Mouse (Mus musculus): ENCODE data around the gene Rab3a.

The Rab3a gene

DNA sequence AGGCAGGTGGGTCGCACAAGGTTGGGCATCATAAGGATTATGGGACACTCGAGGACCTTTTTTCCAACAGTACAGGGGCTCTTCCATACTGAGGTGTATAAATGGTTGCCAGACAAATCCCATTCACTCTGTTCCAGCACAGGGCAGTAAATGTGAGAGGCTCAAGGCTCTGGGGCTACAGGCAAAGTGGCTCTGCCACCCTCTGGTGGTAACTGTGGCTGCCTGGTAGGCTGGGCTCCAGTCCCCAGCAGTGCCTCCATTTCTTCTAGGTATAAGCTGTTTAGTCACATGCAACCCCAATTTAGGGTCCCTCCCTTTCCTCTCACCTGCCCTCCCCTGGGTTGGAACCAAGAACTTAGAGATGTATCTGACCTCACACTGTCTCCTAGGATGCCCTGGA, 40.9 kb downstream of the Rab3a start:
- in situ Hi-C loops (cut with MboI, MseI): no loop called here

DNA sequence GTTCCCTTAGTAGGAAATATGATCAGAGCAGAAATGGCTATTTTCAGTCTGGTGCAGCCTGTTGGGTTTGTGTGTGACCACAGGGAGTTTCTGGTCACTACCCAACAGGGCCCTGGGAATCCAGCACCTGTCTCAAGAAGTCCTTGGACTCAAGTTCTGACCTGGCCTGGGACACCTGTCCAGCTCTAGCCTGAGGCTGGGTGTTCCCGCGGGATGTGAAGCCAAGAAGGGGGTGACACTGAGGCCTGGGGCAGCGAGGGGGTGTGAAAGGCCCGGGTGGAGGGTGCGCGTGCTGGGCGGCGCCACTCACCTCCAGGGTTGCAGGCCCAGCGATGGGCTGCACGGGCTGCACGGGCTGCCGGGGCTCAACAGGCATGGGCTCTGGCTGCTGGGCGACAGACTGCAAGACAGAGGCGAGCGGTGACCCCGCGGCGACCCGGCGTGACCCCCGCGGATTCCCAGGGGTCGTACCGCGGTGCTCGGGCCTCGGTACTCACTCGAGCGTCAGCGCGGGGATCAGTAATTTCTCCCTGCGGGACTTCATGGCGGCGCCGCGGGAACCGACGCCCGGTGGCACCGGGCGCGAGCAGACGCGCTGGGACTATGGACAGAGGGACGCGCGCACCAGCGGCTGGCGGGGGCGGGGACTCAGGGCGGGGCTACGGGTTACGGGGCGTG, 42.1 kb downstream of the Rab3a start:
- in situ Hi-C loops (cut with MboI, MseI): no loop called here

DNA sequence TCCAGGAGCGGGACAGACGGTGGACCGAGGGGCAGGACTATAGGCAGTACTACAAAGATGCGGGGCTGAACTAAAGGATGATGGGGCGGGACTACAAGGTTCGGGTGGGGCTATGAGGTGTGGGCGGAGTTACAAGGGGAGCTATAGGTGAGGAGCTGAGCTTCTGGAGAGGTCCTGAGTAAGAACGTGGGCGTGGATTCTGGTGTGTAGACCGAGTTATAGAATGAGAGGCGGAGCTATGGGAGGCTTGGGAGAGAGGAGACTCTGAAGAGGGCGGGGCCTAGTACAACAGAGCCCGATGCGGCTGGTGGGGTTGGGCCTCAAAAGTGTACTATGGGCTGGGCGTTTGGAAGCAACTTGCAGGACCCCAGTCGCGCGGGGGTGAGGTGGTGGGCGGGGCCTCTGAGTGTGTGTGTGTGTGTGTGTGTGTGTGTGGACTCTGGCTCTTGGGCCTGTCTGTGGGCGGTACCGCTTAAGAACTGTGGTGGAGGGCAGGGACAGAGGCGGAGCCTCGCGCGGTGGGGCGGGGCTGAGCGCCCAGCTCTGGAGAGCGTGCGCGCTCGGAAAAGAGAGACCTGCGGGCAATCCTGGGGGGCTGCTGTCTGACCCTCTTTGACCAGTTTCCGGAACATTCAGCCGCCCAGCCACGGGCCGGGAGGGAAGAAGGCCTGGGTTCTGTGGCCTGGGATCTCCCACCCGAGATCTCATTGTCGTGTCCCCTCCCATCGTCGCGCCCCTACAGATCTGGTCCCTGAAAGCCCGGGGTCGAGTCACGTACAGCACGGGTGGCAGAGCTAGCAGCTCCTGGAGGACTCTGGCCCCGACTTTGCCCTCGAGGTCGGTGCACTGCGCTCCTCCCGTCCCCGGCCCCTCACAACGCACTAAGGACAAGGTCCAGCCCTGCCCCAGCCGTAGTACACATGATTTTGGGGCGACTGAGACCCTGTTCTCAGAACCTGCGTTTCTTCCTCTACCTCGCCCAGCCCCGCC, 42.9 kb downstream of the Rab3a start:
- in situ Hi-C loops (cut with MboI, MseI): no loop called here

DNA sequence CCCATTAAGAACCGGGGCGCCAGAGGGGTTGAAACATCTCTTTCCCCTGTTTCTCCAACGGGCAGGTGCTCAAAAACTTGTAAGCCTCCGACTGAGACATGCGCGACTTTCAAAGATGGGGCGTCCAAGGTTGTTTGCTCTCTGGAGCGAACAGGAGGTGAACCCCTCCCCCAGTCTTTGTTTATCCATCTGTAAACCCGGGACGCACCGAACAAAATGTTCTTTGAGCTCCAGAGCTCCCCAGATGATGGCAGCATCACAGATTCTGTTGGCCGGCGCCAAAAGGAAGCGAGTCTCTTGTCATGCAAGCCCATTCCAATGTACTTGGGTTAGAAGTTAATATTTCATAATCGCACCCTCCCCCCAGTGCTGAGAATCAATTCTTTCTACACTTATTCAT, 43.8 kb downstream of the Rab3a start:
- in situ Hi-C loops (cut with MboI, MseI): no loop called here

DNA sequence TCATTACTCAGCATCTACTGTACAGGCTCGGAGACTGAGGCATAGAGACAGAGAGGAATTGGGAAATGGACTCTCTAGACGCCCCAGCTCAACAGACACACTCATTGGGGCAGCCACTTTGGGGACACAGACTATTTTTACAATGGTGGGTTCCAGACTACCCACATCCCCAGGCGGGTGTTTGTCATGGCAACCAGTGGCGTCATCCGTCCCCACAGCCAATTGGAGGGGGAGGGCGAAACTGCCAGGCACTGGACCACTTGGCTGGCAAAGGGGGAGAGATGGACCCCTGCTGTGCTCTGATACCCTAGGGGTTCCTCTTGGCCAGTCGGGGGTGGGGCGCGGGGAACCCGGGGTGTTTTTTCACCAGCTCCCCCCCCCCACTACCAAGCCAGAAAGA, 46.2 kb downstream of the Rab3a start:
- in situ Hi-C loops (cut with MboI, MseI): no loop called here

DNA sequence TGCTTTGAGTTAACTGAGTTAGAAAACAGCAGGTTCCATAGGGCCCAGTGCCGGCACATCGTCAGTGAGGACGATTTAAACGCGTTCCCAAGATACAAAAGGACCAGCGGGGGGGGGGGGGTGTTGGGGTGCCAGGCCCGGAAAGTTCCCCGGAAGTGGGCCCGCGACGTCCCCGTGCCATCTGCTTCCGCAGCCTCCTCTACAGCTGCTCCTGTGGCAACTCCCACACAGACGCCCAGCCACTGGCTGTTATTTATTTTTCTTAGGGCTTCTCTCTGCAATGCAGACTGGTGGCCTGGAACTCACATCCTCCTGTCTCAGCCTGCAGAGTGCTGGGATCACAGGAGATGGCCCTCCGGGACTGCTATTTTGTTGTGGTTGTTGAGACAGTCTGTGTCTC, 46.7 kb downstream of the Rab3a start:
- in situ Hi-C loops (cut with MboI, MseI): no loop called here

DNA sequence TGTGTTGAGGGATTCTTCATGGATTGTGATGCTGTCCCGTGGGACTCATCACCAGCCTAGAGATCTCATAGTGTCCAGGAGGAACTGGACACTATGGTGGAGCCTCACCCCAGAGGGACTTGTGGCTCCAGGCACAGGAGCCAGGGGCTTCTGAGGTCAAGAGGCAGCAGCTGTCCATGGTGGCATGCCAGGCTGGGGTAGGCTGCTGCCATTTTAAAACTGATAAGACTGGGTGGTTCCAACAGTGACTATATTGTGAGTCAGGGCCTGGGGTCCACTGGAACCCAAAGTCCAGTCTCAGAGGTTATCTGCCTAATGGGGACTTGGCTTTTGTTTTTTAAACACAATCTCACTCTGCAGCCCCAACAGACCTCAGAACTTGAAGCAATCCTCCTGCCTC, 47.4 kb downstream of the Rab3a start:
- in situ Hi-C loops (cut with MboI, MseI): no loop called here

DNA sequence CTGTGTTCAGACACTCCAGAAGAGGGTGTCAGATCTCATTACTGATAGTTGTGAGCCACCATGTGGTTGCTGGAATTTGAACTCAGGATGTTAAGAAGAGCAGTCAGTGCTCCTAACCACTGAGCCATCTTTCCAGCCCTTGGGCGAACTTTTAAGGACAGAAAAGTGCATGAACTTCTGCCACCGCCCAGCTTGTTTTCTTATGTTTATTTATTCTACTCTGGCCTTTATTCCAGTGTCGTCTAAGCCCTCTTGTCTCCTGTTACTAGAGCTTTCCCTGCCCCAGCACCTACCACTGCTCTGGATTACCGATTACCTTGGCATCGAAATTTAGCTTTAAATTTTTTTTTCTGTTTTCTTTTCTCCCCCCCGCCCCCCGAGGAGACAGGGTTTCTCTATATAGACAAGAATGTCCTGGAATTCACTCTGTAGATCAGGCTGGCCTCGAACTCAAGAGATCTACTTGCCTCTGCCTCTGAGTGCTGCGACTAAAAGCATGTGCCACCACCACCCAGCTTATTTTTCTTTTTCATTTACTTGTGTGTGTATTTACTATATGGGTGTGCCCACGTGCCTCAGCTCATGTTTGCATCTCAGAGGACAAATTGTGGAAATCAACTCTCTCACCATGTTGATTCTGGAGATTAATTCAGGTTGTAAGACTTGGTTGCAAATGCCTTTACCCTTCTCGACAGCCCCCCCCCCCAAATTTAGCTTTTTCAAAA, 48.5 kb downstream of the Rab3a start:
- in situ Hi-C loops (cut with MboI, MseI): no loop called here

DNA sequence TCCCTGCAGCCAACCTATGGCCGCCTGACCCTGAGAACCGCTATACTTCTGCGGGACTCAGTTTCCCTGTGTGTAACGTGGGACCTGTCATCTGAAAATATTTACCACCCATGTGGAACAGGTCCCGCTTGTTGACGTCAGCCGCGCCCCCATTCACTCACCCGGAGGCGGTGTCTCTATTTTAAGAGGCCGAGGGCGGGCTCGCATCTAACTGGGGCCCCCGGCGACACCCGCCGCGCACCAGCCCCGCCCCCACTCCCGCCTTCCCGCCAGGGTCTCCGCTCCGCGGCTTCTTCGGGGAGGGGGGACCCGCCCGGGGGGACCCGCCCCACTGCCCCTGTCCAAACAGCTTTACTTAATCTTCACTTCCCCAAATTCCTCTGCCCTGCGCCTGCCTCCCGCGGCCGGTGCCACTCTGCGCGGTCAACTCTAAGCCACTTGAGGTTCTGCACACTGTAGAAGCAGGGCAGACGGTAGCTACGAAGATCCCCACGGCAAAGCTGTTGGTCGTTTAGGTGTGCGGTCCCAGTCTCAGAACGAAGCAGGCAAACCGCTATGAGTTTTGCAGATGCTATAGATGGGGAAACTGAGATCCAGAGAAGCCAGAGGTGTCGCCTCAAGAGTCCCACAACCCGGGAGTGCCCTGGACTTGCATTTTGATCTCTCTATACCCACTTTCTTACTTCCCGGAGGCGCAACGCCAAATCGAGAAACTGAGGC, 49.4 kb downstream of the Rab3a start:
- in situ Hi-C loops (cut with MboI, MseI): no loop called here

DNA sequence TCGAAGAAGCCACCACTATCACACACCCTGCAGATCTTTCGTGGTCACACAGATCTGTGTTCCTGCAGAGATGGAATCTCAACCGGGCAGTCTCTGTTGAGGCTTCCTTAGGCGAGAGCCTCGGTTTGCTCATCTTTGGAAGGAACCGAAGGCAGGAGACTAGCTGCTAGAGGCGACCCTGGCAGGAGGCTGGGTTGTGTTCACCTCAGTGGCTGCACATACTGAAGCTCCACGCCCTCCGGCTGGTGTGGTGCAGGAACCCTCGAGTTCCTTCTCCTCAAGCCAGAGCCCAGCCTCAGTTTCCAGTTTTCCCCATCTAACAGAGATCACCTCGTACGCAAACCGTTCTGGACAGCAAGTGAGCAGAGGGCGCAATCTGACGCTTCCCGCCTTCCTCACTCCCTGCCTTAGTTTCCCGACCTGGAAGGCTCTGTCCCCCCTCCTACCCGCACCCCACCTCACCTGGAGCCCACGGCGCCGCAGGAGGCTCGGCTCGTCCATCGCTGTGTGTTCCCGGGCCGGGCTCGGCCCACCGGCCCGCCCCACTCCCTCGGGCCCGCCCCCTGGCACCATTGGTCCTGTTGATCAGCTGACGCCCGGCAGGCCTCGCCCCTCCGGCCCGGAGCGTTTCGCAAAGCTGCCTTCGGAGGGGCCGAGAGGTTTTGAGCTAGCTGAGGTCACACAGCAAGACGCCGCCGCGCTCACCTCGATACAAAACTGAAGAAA, 50.2 kb downstream of the Rab3a start, which contains the start of gene Mast3:
Gene Mast3, minus strand, starts transcription at position 574 of the 726 bp plus-strand sequence.
- in situ Hi-C loops (cut with MboI, MseI): no loop called here

DNA sequence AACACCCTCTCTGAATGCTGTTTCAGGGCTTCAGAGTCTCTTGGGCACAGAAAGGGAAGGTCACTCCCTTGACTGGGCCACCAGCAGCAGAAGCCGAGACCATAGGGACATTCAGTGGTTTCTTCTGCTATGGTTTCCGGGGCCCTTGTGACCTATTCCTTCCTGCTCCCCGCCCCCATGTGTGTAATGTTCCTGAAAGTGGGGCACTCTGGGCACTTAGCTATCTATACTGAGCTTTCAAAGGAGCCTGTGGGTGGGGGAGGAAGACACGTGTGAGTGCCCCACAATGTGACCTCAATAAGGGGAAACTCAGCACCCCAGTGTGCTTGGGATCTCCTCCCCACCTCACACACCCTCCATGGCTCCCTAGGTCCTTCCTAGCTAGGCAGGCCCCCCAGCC, 52.1 kb downstream of the Rab3a start:
- in situ Hi-C loops (cut with MboI, MseI): no loop called here

DNA sequence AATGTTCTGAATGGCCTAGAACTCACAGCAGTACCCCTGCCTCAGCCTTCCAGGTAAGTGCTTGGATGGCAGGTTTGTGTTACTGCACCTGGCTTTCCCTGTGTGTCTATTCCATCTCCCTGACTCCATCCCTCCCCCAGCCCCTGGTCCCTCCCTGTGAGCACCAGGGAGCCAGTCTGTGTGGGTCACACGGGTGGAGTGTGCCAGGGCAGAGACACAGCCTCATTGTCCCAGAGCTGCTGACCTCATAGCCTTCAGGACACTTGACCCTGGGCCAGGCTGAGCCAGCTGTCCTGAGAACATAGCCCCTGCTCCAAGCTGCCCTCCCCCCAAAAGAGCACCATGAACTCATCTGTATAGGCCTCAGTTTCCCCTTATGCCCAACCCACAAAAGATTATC, 52.8 kb downstream of the Rab3a start:
- in situ Hi-C loops (cut with MboI, MseI): no loop called here

DNA sequence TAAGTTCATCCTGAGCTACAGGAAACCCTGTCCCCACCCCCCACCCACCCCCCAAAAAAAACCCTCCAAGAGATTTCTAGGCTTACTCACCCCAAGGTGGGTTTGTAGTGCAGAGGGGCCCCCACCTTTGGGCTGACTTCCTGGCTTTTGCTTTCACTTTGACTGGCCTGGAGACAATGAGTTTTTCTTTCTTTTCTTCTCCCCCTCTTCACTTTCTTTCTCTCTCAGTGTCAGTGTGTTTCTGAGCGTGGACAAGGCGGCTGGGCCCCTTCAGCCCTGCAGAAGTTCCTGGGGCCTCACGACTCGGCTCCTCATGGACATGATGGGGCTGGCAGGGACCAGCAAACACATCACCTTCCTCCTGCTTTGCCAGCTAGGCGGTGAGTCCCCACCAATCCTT, 53.8 kb downstream of the Rab3a start, which contains the start of gene Il12rb1:
Gene Il12rb1, plus strand, starts transcription at position 211 of the 400 bp plus-strand sequence.
- in situ Hi-C loops (cut with MboI, MseI): no loop called here
